Mouse (Mus musculus) cerebellum, adult 2 months (tissue): Measurements from ENCODE around the gene Fam214a. TPM values are rescaled to one million over a fixed set of nuclear protein-coding genes. Genes with fewer than 3 reads are reported as not detected.

ENCODE experiments used
- DNase-seq, 2 experiments: peaks; one replicate each; pipeline ENCODE4 v3.0.0; 2021
- H3K27ac ChIP-seq: fragments of 200-500 bp; 2 replicates; pipeline ENCODE4 v1.5.1; 2012; ENCODE audit warnings: low read length, control low read depth, inconsistent platforms; ENCODE audit not compliant: insufficient read depth
- H3K27me3 ChIP-seq: fragments of 200-500 bp; 2 replicates; pipeline ENCODE4 v1.6.1; 2012; ENCODE audit warnings: inconsistent platforms, mild to moderate bottlenecking, low read length, moderate library complexity; ENCODE audit not compliant: control insufficient read depth, insufficient read depth
- H3K4me1 ChIP-seq: fragments of 200-500 bp; 2 replicates; pipeline ENCODE4 v1.6.1; 2011; ENCODE audit warnings: low read length; ENCODE audit not compliant: control insufficient read depth, insufficient read depth
- H3K4me3 ChIP-seq: fragments of 200-500 bp; replicated peaks from 2 replicates; pipeline ENCODE3; 2011; ENCODE audit warnings: mild to moderate bottlenecking, low read depth, low read length, control low read depth; ENCODE audit not compliant: insufficient read depth
- CTCF ChIP-seq: fragments of 200-500 bp; IDR thresholded peaks from 2 replicates; pipeline ENCODE4 v1.5.1; 2011; ENCODE audit warnings: low read depth, mild to moderate bottlenecking, control low read depth, low read length, moderate library complexity, borderline replicate concordance; ENCODE audit not compliant: insufficient read depth
- POLR2A ChIP-seq: fragments of 200-500 bp; IDR thresholded peaks from 2 replicates; pipeline ENCODE4 v1.6.1; 2011; ENCODE audit warnings: low read length, control low read depth, borderline replicate concordance; ENCODE audit not compliant: insufficient read depth
- WGBS: fragments of 180-500 bp; shearing (Covaris S2); methylation state at CpG from one replicate; pipeline ENCODE4 v1.1.7; 2018; 5-methylcytosine and 5-hydroxymethylcytosine counted together
- polyA plus RNA-seq: library from polyadenylated mRNA; depleted of rRNA; stranded (reverse); fragments of >200 nt; gene quantifications from 2 replicates; pipeline ENCODE4 v1.2.3, GENCODE M21; 2012

Gene Fam214a
- polyA plus RNA-seq, 1 experiment = 36.2 TPM

GRCm38 (mm10) chr9:74989990-74990389 lies 37.3 kb downstream of the Fam214a start:
- Histone ChIP-seq H3K27me3 (no peaks in the 10 kb centered on the region), H3K4me1 (peaks cover 17% of the 10 kb centered on the region), H3K4me3 (no peak overlapping the region), H3K27ac (no peak overlapping the region)
- 19% methylated on average over 2 of the region's 2 CpGs for WGBS
- DNase-seq = no peak
- TF ChIP-seq CTCF (no peak), POLR2A (no peak)

- Histone ChIP-seq H3K27ac (no peak overlapping the region), H3K4me1 (peaks cover 12% of the 10 kb centered on the region), H3K27me3 (no peaks in the 10 kb centered on the region), H3K4me3 (no peak overlapping the region)
- no peak for DNase-seq
- 64% methylated on average over 10 of the region's 10 CpGs for WGBS
- no peak for TF ChIP-seq POLR2A
- no peak for TF ChIP-seq CTCF
These were observed 42.0 kb downstream of the Fam214a start for GRCm38 (mm10) chr9:74994611-74995257.

- no peak overlapping the region for H3K27ac ChIP-seq
- DNase-seq = no peak
- no peak overlapping the region for H3K4me3 ChIP-seq
- 73% methylated on average over 2 of the region's 2 CpGs for WGBS
- H3K4me1 ChIP-seq = peaks cover 15% of the 10 kb centered on the region
- TF ChIP-seq CTCF = no peak
- TF ChIP-seq POLR2A = no peak
- no peaks in the 10 kb centered on the region for H3K27me3 ChIP-seq
These were observed 43.7 kb downstream of the Fam214a start for GRCm38 (mm10) chr9:74996349-74996748.

GRCm38 (mm10) chr9:74997976-74998375 lies 45.3 kb downstream of the Fam214a start:
- H3K27ac ChIP-seq = no peak overlapping the region
- TF ChIP-seq CTCF (no peak), POLR2A (no peak)
- H3K4me3 ChIP-seq = no peak overlapping the region
- no peaks in the 10 kb centered on the region for H3K27me3 ChIP-seq
- H3K4me1 ChIP-seq = peaks cover 25% of the 10 kb centered on the region
- DNase-seq = no peak

- H3K4me1 ChIP-seq = peaks cover 20% of the 10 kb centered on the region
- DNase-seq = no peak
- no peaks in the 10 kb centered on the region for H3K27me3 ChIP-seq
- TF ChIP-seq POLR2A (no peak), CTCF (no peak)
- H3K4me3 ChIP-seq = no peak overlapping the region
- H3K27ac ChIP-seq = peak overlapping the region; percentile 41
- WGBS = 50% methylated on average over 6 of the region's 6 CpGs
These were observed 48.3 kb downstream of the Fam214a start for GRCm38 (mm10) chr9:75001006-75001405.

DNA sequence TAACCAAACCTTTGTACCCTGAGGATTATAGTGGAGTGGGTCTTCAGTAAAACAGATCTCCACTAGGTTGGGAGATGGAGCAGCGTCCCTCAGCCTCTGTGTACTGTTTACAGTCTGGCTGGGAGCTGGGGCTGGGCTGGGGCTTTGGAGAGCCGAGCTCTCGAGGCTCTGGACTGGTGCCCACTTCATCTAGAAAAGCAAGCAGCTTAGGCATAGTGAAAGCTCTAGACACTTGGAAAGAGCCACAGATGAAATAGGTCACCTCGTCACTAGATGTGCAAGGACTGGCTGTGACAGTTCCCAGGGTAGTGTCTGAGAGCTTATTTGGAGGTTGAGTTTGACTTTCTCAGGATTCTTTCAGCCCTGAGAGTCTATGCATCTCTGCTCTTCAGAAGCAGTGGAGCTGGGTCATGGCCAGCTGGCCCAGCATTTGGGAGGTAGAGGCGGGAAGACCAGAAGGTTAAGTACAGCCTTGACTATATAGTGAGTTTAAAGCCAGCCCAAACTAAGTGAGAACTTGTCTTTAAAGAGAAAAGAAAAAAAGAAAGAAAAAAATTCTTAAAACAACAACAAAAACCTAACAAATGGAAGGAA lies 49.0 kb downstream of the Fam214a start:
- no peak overlapping the region for H3K4me3 ChIP-seq
- H3K4me1 ChIP-seq = peaks cover 20% of the 10 kb centered on the region
- DNase-seq = peak; percentile 60 to 69
- no peaks in the 10 kb centered on the region for H3K27me3 ChIP-seq
- H3K27ac ChIP-seq = peak overlapping the region; percentile 41
- no peak for TF ChIP-seq POLR2A
- no peak for TF ChIP-seq CTCF
- WGBS = 3% methylated on average over 5 of the region's 5 CpGs

DNA sequence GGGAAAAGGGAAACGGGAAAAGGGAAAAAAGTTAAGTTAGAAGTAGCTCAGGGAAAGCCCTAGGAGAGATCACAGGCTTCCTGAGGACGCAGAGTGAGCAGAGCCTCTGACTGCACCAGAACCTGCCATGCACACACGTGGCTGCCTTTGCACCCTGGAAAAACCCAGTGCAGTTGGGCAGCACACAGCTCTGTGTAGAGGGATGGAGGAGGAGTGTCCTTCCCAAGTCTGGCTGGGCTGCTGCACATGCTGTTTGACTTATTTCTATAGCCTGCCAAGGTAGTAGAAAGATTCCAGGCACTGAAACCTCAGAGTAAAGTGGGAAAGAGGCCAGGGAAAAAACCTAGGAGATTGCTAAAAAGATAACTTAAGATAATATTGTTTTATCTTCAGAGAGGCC lies 49.6 kb downstream of the Fam214a start:
- TF ChIP-seq POLR2A = no peak
- no peak for TF ChIP-seq CTCF
- Histone ChIP-seq H3K4me1 (peaks cover 20% of the 10 kb centered on the region), H3K27me3 (no peaks in the 10 kb centered on the region), H3K27ac (no peak overlapping the region), H3K4me3 (no peak overlapping the region)
- 27% methylated on average over 3 of the region's 3 CpGs for WGBS
- peak in 1 of 2 experiments; percentile 39 for DNase-seq

DNA sequence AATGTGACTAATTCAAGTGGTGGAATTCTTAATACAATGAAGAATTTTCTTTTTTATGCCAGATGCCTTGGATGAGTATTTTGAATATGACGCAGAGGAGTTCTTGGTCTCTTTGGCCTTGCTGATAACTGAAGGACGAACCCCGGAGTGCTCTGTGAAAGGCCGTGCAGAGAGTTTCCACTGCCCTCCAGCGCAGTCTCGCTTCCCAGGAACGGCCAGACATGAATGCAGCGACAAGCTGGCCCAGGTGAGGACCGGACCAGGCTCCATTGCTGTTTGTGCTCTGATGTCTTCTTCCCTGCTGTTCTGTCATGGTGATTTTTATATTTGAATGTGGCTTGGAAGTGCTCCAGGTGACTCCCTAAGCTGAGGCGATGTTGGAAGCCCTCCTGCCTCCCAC lies 51.5 kb downstream of the Fam214a start:
- 64% methylated on average over 10 of the region's 10 CpGs for WGBS
- TF ChIP-seq POLR2A (no peak), CTCF (no peak)
- no peak for DNase-seq
- Histone ChIP-seq H3K4me3 (no peak overlapping the region), H3K4me1 (peaks cover 20% of the 10 kb centered on the region), H3K27me3 (no peaks in the 10 kb centered on the region), H3K27ac (no peak overlapping the region)
